Mouse (Mus musculus): ENCODE measurements around the gene Frmd4b. TPM values are rescaled to one million over a fixed set of nuclear protein-coding genes. Genes with fewer than 3 reads are reported as not detected.
"Not testable (repeated sequence)": the region's sequence is repeated elsewhere in the genome, so short reads cannot be mapped to it uniquely, and the experiment has no call there.

Gene Frmd4b
- polyA plus RNA-seq, 1 experiment from 2014 or later: 24.8 TPM

DNA sequence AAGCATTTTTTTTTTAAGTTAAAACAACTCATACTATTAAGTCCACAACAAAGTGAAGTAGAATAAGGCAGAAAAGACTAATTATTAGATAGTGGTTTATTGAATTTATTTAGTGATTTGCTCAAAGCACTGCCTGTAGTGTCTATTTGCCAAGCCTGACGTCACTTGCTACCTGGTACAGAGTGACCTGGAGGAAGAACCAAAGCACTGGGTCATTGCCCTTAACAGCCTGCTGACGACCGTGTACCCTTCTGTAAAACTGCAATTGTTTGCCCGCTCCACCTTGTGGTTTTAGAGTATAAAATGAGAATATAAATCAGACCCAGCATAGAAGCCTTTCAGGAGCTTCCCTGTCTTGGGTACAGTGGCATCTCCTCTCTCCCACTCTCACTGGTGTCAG lies 355.1 kb downstream of the Frmd4b start:
- no peaks in the 10 kb centered on the region for H3K9me3 ChIP-seq (replicated peaks)
- no peaks in the 10 kb centered on the region for H3K36me3 ChIP-seq
- no peak overlapping the region for H3K4me3 ChIP-seq
- DNase-seq (ENCODE audit: low spot score): no peak
- WGBS: 79% methylated on average over 4 of the region's 4 CpGs
- H3K27ac ChIP-seq (replicated peaks): no peak overlapping the region
- H3K27me3 ChIP-seq (ENCODE audit: low read depth, poor library complexity, severe bottlenecking): no peaks in the 10 kb centered on the region
- no peaks in the 10 kb centered on the region for H3K4me1 ChIP-seq

- H3K27ac ChIP-seq (replicated peaks); H3K36me3 ChIP-seq; H3K4me3 ChIP-seq; DNase-seq (ENCODE audit: low spot score); H3K27me3 ChIP-seq (ENCODE audit: low read depth, poor library complexity, severe bottlenecking); H3K9me3 ChIP-seq (replicated peaks); H3K4me1 ChIP-seq: not testable (repeated sequence)
- 89% methylated on average over 2 of the region's 2 CpGs for WGBS
Observed at GRCm38 (mm10) chr6:97259926-97260325, 357.4 kb downstream of the Frmd4b start.

- no peak overlapping the region for H3K27ac ChIP-seq (replicated peaks)
- H3K4me1 ChIP-seq: no peaks in the 10 kb centered on the region
- no peaks in the 10 kb centered on the region for H3K9me3 ChIP-seq (replicated peaks)
- WGBS: 93% methylated on average over 1 of the region's 1 CpGs
- no peak overlapping the region for H3K4me3 ChIP-seq
- no peaks in the 10 kb centered on the region for H3K27me3 ChIP-seq (ENCODE audit: low read depth, poor library complexity, severe bottlenecking)
- no peaks in the 10 kb centered on the region for H3K36me3 ChIP-seq
- DNase-seq (ENCODE audit: low spot score): no peak
Observed at GRCm38 (mm10) chr6:97258489-97258888, 358.9 kb downstream of the Frmd4b start.

DNA sequence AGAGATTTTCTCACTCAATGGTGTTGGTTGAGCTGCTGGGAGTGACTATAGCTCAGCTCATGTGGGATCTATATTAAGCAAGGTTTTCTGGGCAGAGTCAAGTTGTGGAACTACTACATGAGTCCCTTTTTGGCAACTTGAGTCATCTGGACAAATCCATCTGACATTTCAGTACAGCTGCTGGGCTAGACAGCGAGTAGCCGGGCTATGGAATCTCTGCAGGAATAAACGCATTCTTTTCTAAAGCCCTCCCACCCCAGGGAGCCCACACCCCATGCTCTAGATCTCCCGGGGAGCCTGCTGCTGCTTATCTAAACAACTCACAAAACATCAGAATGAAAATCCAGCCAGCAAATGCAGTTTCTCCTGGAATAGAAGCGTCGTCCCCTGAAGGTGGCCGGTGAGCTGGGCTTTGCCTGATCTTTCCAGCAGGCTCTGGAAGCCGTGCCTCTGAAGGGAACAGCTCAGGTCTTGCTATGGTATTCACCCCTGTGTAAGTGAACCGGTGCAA lies 364.6 kb downstream of the Frmd4b start, which contains the start of gene Lmod3:
Gene Lmod3, minus strand, starts transcription at position 49 of the 511 bp plus-strand sequence.
- Histone ChIP-seq H3K27me3 (ENCODE audit: low read depth, poor library complexity, severe bottlenecking) (no peaks in the 10 kb centered on the region), H3K9me3 (replicated peaks) (no peaks in the 10 kb centered on the region), H3K36me3 (no peaks in the 10 kb centered on the region), H3K4me1 (no peaks in the 10 kb centered on the region), H3K4me3 (no peak within 1 kb of the TSS), H3K27ac (replicated peaks) (no peak within 1 kb of the TSS)
- WGBS: 34% methylated on average over 9 of the region's 9 CpGs
- DNase-seq (ENCODE audit: low spot score): no peak

DNA sequence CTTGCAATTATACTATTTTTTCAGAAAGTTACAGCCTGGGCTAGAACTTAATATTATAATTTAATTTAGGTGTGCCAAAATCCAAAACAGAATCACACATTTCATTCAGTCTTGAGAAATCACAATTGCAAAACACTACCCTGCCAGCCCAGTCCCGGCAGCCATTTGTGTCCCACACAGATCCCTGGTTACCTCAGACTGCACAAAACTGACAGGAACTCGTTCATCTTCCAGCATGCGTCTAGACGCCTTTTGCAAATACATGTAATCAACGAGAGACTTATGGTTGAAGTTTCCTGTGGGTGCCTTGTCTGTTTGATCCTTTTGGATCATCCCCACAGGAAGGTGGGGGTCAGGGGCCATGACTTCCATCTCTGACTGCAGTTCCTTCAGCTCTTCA lies 365.3 kb downstream of the Frmd4b start:
- Histone ChIP-seq H3K27me3 (ENCODE audit: low read depth, poor library complexity, severe bottlenecking) (no peaks in the 10 kb centered on the region), H3K27ac (replicated peaks) (no peak overlapping the region), H3K4me1 (no peaks in the 10 kb centered on the region), H3K9me3 (replicated peaks) (no peaks in the 10 kb centered on the region), H3K36me3 (no peaks in the 10 kb centered on the region), H3K4me3 (no peak overlapping the region)
- no peak for DNase-seq (ENCODE audit: low spot score)
- WGBS: 83% methylated on average over 5 of the region's 5 CpGs

GRCm38 (mm10) chr6:97250966-97251365 lies 366.4 kb downstream of the Frmd4b start:
- 51% methylated on average over 6 of the region's 6 CpGs for WGBS
- DNase-seq (ENCODE audit: low spot score): peak; percentile 34
- Histone ChIP-seq H3K27ac (replicated peaks) (no peak overlapping the region), H3K4me3 (no peak overlapping the region), H3K9me3 (replicated peaks) (no peaks in the 10 kb centered on the region), H3K27me3 (ENCODE audit: low read depth, poor library complexity, severe bottlenecking) (no peaks in the 10 kb centered on the region), H3K4me1 (no peaks in the 10 kb centered on the region), H3K36me3 (no peaks in the 10 kb centered on the region)

GRCm38 (mm10) chr6:97245200-97245599 lies 372.1 kb downstream of the Frmd4b start:
- Histone ChIP-seq H3K27me3 (ENCODE audit: low read depth, poor library complexity, severe bottlenecking) (no peaks in the 10 kb centered on the region), H3K4me3 (no peak overlapping the region), H3K4me1 (no peaks in the 10 kb centered on the region), H3K9me3 (replicated peaks) (no peaks in the 10 kb centered on the region), H3K27ac (replicated peaks) (no peak overlapping the region), H3K36me3 (no peaks in the 10 kb centered on the region)
- DNase-seq (ENCODE audit: low spot score): no peak

- H3K36me3 ChIP-seq: no peaks in the 10 kb centered on the region
- H3K4me3 ChIP-seq: no peak overlapping the region
- H3K27me3 ChIP-seq (ENCODE audit: low read depth, poor library complexity, severe bottlenecking): no peaks in the 10 kb centered on the region
- no peak for DNase-seq (ENCODE audit: low spot score)
- H3K27ac ChIP-seq (replicated peaks): no peak overlapping the region
- H3K4me1 ChIP-seq: no peaks in the 10 kb centered on the region
- WGBS: 94% methylated on average over 4 of the region's 4 CpGs
- H3K9me3 ChIP-seq (replicated peaks): peaks cover 3% of the 10 kb centered on the region; the same call in 1 of the 2 replicates
Observed at GRCm38 (mm10) chr6:97242522-97242921, 374.8 kb downstream of the Frmd4b start.

GRCm38 (mm10) chr6:97240092-97240491 lies 377.2 kb downstream of the Frmd4b start:
- 85% methylated on average over 5 of the region's 5 CpGs for WGBS
- no peak for DNase-seq (ENCODE audit: low spot score)
- H3K9me3 ChIP-seq (replicated peaks): peaks cover 3% of the 10 kb centered on the region; the same call in 1 of the 2 replicates
- no peaks in the 10 kb centered on the region for H3K4me1 ChIP-seq
- H3K4me3 ChIP-seq: no peak overlapping the region
- H3K36me3 ChIP-seq: no peaks in the 10 kb centered on the region
- H3K27me3 ChIP-seq (ENCODE audit: low read depth, poor library complexity, severe bottlenecking): no peaks in the 10 kb centered on the region
- H3K27ac ChIP-seq (replicated peaks): no peak overlapping the region

- Histone ChIP-seq H3K27ac (replicated peaks) (no peak overlapping the region), H3K36me3 (0 out of 2 replicates have a peak, but pooled peaks cover 2% of the 10 kb centered on the region), H3K4me3 (no peak overlapping the region), H3K9me3 (replicated peaks) (peaks cover 3% of the 10 kb centered on the region; the same call in 1 of the 2 replicates), H3K4me1 (no peaks in the 10 kb centered on the region), H3K27me3 (ENCODE audit: low read depth, poor library complexity, severe bottlenecking) (no peaks in the 10 kb centered on the region)
- WGBS: 88% methylated on average over 6 of the region's 6 CpGs
- DNase-seq (ENCODE audit: low spot score): no peak
Observed at GRCm38 (mm10) chr6:97239360-97239759, 378.0 kb downstream of the Frmd4b start.

Other genes with a start within 250 kb of the Frmd4b start
- gene Mitf, start 189.5 kb upstream of the Frmd4b start, polyA plus RNA-seq (2016; fragmentation: Nextera tagmentation; extraction: Ambion mirVana): 0.82 and 1.6 TPM in 2 replicates